Mouse (Mus musculus) telencephalon, adult 2 months (tissue): ENCODE data around the gene Gm10260.

Source experiments
- DNase-seq: peaks from one replicate; pipeline ENCODE4 v3.0.0-alpha.2; 2011; ENCODE audit warnings: low read depth, low spot score

The Gm10260 gene

GRCm38 (mm10) chr13:97760532-97760931 is at the start of gene Gm10260:
Gene Gm10260, minus strand, starts transcription at chr13:97760632.
- DNase-seq, result no peak

- DNase-seq, result no peak
Measured at GRCm38 (mm10) chr13:97809828-97810227, 49.4 kb upstream of the Gm10260 start.

GRCm38 (mm10) chr13:97805907-97806306 is 45.5 kb upstream of the Gm10260 start:
- DNase-seq, result peak; percentile 28

- DNase-seq, result no peak
Measured at GRCm38 (mm10) chr13:97802386-97802785, 42.0 kb upstream of the Gm10260 start.

- DNase-seq, result no peak
Measured at GRCm38 (mm10) chr13:97797462-97797861, 37.0 kb upstream of the Gm10260 start.

- DNase-seq, result no peak
Measured at GRCm38 (mm10) chr13:97794780-97795179, 34.3 kb upstream of the Gm10260 start.

- DNase-seq, result no peak
Measured at GRCm38 (mm10) chr13:97793932-97794331, 33.5 kb upstream of the Gm10260 start.

- DNase-seq, result no peak
Measured at GRCm38 (mm10) chr13:97791664-97792063, 31.2 kb upstream of the Gm10260 start.

GRCm38 (mm10) chr13:97789782-97790450 is 29.5 kb upstream of the Gm10260 start:
- no peak for DNase-seq

GRCm38 (mm10) chr13:97785167-97785835 is 24.9 kb upstream of the Gm10260 start:
- DNase-seq, result no peak

- peak; percentile 40 for DNase-seq
Measured at GRCm38 (mm10) chr13:97783423-97784143, 23.2 kb upstream of the Gm10260 start.

GRCm38 (mm10) chr13:97782063-97782462 is 21.6 kb upstream of the Gm10260 start:
- no peak for DNase-seq

GRCm38 (mm10) chr13:97781637-97782036 is 21.2 kb upstream of the Gm10260 start:
- no peak for DNase-seq

GRCm38 (mm10) chr13:97780556-97780955 is 20.1 kb upstream of the Gm10260 start:
- DNase-seq, result no peak

- DNase-seq, result no peak
Measured at GRCm38 (mm10) chr13:97779657-97780445, 19.4 kb upstream of the Gm10260 start.

- peak; percentile 71 for DNase-seq
Measured at GRCm38 (mm10) chr13:97778698-97779194, 18.3 kb upstream of the Gm10260 start.

- no peak for DNase-seq
Measured at GRCm38 (mm10) chr13:97777667-97778066, 17.2 kb upstream of the Gm10260 start.

- DNase-seq, result no peak
Measured at GRCm38 (mm10) chr13:97776702-97777101, 16.3 kb upstream of the Gm10260 start.

- no peak for DNase-seq
Measured at GRCm38 (mm10) chr13:97775907-97776306, 15.5 kb upstream of the Gm10260 start.

- peak; percentile 72 for DNase-seq
Measured at GRCm38 (mm10) chr13:97774740-97775425, 14.5 kb upstream of the Gm10260 start.

- no peak for DNase-seq
Measured at GRCm38 (mm10) chr13:97769205-97769604, 8.8 kb upstream of the Gm10260 start.
